Mouse (Mus musculus) right cerebral cortex, postnatal 14 days (tissue): ENCODE measurements around the gene Ppp1r1b.

Experiments used
- DNase-seq: peaks from one replicate; pipeline ENCODE4 v3.0.0; 2022

Gene Ppp1r1b

GRCm38 (mm10) chr11:98400816-98401215, 52.6 kb downstream of the Ppp1r1b start:
- no peak for DNase-seq

- DNase-seq = no peak
Observed at GRCm38 (mm10) chr11:98406621-98407020, 58.4 kb downstream of the Ppp1r1b start.
